In genomic region chr4:116557306-116558121, GRCm38 (mm10) we compare ENCODE assay signal across 8 mouse cellular contexts. TPM values are rescaled to one million over a fixed set of nuclear protein-coding genes. Genes with fewer than 3 reads are reported as not detected.
DNase-seq lines count a peak whose midpoint lies in the region; ATAC-seq and TF ChIP-seq lines count a peak whose summit lies in the region.

Gene Gpbp1l1, plus strand, starts transcription at chr4:116557658.

- ATAC-seq in heart, embryonic 12.5 days (ENCODE audit: insufficient number of reproducible peaks, low FRiP score): peak; percentile 97
- peak; percentile 98 for ATAC-seq in kidney, postnatal 0 days (replicated peaks; ENCODE audit: low FRiP score, low read depth)
- peak; percentile 92 for ATAC-seq in liver, embryonic 11.5 days (replicated peaks; ENCODE audit: low FRiP score)
- ATAC-seq in stomach, embryonic 14.5 days (ENCODE audit: insufficient number of reproducible peaks, insufficient read depth, low FRiP score, low read depth): peak; percentile 95

- no peaks in the 10 kb centered on the region for H3K27me3 ChIP-seq in C2C12 (ENCODE audit: control insufficient read depth, insufficient read depth, insufficient read length)
- H3K27me3 ChIP-seq in erythroblast, embryonic 14.5 days (ENCODE audit: control insufficient read depth): no peaks in the 10 kb centered on the region
- H3K27me3 ChIP-seq in heart, embryonic 12.5 days (replicated peaks): no peaks in the 10 kb centered on the region
- no peaks in the 10 kb centered on the region for H3K27me3 ChIP-seq in kidney, postnatal 0 days (ENCODE audit: insufficient read depth, low read length)
- no peaks in the 10 kb centered on the region for H3K27me3 ChIP-seq in liver, embryonic 11.5 days (replicated peaks; ENCODE audit: control insufficient read depth, insufficient read depth, low read length)
- H3K27me3 ChIP-seq in stomach, embryonic 14.5 days (ENCODE audit: control insufficient read depth, insufficient read depth, low read length): no peaks in the 10 kb centered on the region

- peak within 1 kb of the TSS; percentile 83 for H3ac ChIP-seq in C2C12 (ENCODE audit: control insufficient read depth, insufficient read length, low read depth)

- DNase-seq in brain, embryonic 14.5 days (ENCODE audit: low read depth): peak; percentile 99
- DNase-seq in kidney, postnatal 0 days (ENCODE audit: low spot score): peak; percentile 98
- peak; percentile 98 for DNase-seq in liver, embryonic 11.5 days (ENCODE audit: low spot score)
- peak; percentile 99 for DNase-seq in naive thymus-derived CD4-positive, alpha-beta T cell, adult 2 months (ENCODE audit: low read depth)

- under 1% methylated on average over 74 of the region's 78 CpGs for WGBS in heart, embryonic 12.5 days
- WGBS in kidney, postnatal 0 days: under 1% methylated on average over 77 of the region's 78 CpGs
- under 1% methylated on average over 78 of the region's 78 CpGs for WGBS in liver, embryonic 11.5 days
- WGBS in stomach, embryonic 14.5 days: under 1% methylated on average over 71 of the region's 78 CpGs

- no peak for TF ChIP-seq CTCF in C2C12 (IDR thresholded peaks at IDR 0.05; ENCODE audit: control insufficient read depth, insufficient read depth, insufficient read length)
- TF ChIP-seq CTCF in brain, embryonic 14.5 days (IDR thresholded peaks at IDR 0.05; ENCODE audit: borderline replicate concordance, extremely low read depth, insufficient read depth, insufficient read length): peak; percentile 18; the same call in 1 of the 2 replicates
- peak; percentile 62 for TF ChIP-seq CTCF in kidney, postnatal 0 days (IDR thresholded peaks at IDR 0.05; ENCODE audit: low read depth)

- peak; percentile 75 for TF ChIP-seq POLR2A in brain, embryonic 14.5 days (IDR thresholded peaks at IDR 0.05; ENCODE audit: borderline replicate concordance, extremely low read depth, insufficient read depth, insufficient read length, poor library complexity, severe bottlenecking)

- H3K79me2 ChIP-seq in C2C12 (ENCODE audit: control insufficient read depth, insufficient read depth): peaks cover 67% of the 10 kb centered on the region

- peaks cover 17% of the 10 kb centered on the region for H3K36me3 ChIP-seq in C2C12 (ENCODE audit: control insufficient read depth, insufficient read depth)
- peaks cover 31% of the 10 kb centered on the region for H3K36me3 ChIP-seq in erythroblast, embryonic 14.5 days (ENCODE audit: control insufficient read depth)
- peaks cover 25% of the 10 kb centered on the region for H3K36me3 ChIP-seq in heart, embryonic 12.5 days
- no peaks in the 10 kb centered on the region; the same call in 1 of the 2 replicates for H3K36me3 ChIP-seq in kidney, postnatal 0 days (ENCODE audit: insufficient read depth, low read length)
- peaks cover 5% of the 10 kb centered on the region; the same call in 1 of the 2 replicates for H3K36me3 ChIP-seq in liver, embryonic 11.5 days (ENCODE audit: control insufficient read depth, insufficient read depth, low read length)
- H3K36me3 ChIP-seq in stomach, embryonic 14.5 days (ENCODE audit: control insufficient read depth, insufficient read depth, low read length): peaks cover 9% of the 10 kb centered on the region

- peak within 1 kb of the TSS; percentile 87 for H3K9ac ChIP-seq in heart, embryonic 12.5 days
- H3K9ac ChIP-seq in kidney, postnatal 0 days (ENCODE audit: low read depth, low read length): peak within 1 kb of the TSS; percentile 80
- peak within 1 kb of the TSS; percentile 81 for H3K9ac ChIP-seq in liver, embryonic 11.5 days (ENCODE audit: low read depth, low read length)
- peak within 1 kb of the TSS; percentile 82 for H3K9ac ChIP-seq in stomach, embryonic 14.5 days (replicated peaks; ENCODE audit: low read depth, low read length)

- peak within 1 kb of the TSS; percentile 98 for H3K27ac ChIP-seq in heart, embryonic 12.5 days (ENCODE audit: poor library complexity, severe bottlenecking)
- peak within 1 kb of the TSS; percentile 97 for H3K27ac ChIP-seq in kidney, postnatal 0 days
- peak within 1 kb of the TSS; percentile 93 for H3K27ac ChIP-seq in liver, embryonic 11.5 days (ENCODE audit: low read depth, low read length)
- peak within 1 kb of the TSS; percentile 95 for H3K27ac ChIP-seq in stomach, embryonic 14.5 days (ENCODE audit: low read length)

- peaks cover 44% of the 10 kb centered on the region for H3K4me1 ChIP-seq in erythroblast, embryonic 14.5 days (ENCODE audit: control insufficient read depth)
- 0 out of 2 replicates have a peak, but pooled peaks cover 2% of the 10 kb centered on the region for H3K4me1 ChIP-seq in heart, embryonic 12.5 days (replicated peaks)
- no peaks in the 10 kb centered on the region for H3K4me1 ChIP-seq in kidney, postnatal 0 days (replicated peaks; ENCODE audit: insufficient read depth, low read length)
- H3K4me1 ChIP-seq in liver, embryonic 11.5 days (replicated peaks; ENCODE audit: control insufficient read depth, insufficient read depth, low read length): peaks cover 8% of the 10 kb centered on the region; the same call in 1 of the 2 replicates
- H3K4me1 ChIP-seq in stomach, embryonic 14.5 days (ENCODE audit: control insufficient read depth, insufficient read depth, low read length): peaks cover 13% of the 10 kb centered on the region; the same call in 1 of the 2 replicates

- no peaks in the 10 kb centered on the region for H3K9me3 ChIP-seq in erythroblast, embryonic 14.5 days (ENCODE audit: control insufficient read depth, low read length)
- H3K9me3 ChIP-seq in heart, embryonic 12.5 days (replicated peaks): no peaks in the 10 kb centered on the region
- no peaks in the 10 kb centered on the region for H3K9me3 ChIP-seq in kidney, postnatal 0 days (replicated peaks; ENCODE audit: low read length)
- H3K9me3 ChIP-seq in liver, embryonic 11.5 days (ENCODE audit: control insufficient read depth, low read length): no peaks in the 10 kb centered on the region
- no peaks in the 10 kb centered on the region for H3K9me3 ChIP-seq in stomach, embryonic 14.5 days (ENCODE audit: control insufficient read depth, low read depth, low read length)

- H3K79me3 ChIP-seq in C2C12 (ENCODE audit: low read depth): peaks cover 51% of the 10 kb centered on the region

- peak within 1 kb of the TSS; percentile 70 for H3K4me3 ChIP-seq in C2C12 (ENCODE audit: insufficient read depth, poor library complexity, severe bottlenecking)
- peak within 1 kb of the TSS; percentile 67 for H3K4me3 ChIP-seq in erythroblast, embryonic 14.5 days (replicated peaks)
- H3K4me3 ChIP-seq in heart, embryonic 12.5 days: peak within 1 kb of the TSS; percentile 79
- peak within 1 kb of the TSS; percentile 85 for H3K4me3 ChIP-seq in kidney, postnatal 0 days (replicated peaks; ENCODE audit: low read depth, low read length)
- peak within 1 kb of the TSS; percentile 83 for H3K4me3 ChIP-seq in liver, embryonic 11.5 days (ENCODE audit: low read depth, low read length)
- H3K4me3 ChIP-seq in stomach, embryonic 14.5 days (ENCODE audit: low read depth, low read length): peak within 1 kb of the TSS; percentile 85

- H3K4me2 ChIP-seq in heart, embryonic 12.5 days: peak within 1 kb of the TSS; percentile 80
- peak within 1 kb of the TSS; percentile 87 for H3K4me2 ChIP-seq in kidney, postnatal 0 days (ENCODE audit: low read length)
- H3K4me2 ChIP-seq in liver, embryonic 11.5 days: peak within 1 kb of the TSS; percentile 83
- H3K4me2 ChIP-seq in stomach, embryonic 14.5 days (replicated peaks; ENCODE audit: low read depth, low read length): peak within 1 kb of the TSS; percentile 86

TF ChIP-seq in C2C12, 6 proteins besides CTCF, POLR2A, EP300 and RAD21:
- no peak for TF ChIP-seq MYOG (IDR thresholded peaks at IDR 0.05; ENCODE audit: control insufficient read depth, extremely low read depth, insufficient read length)
- TF ChIP-seq MAX (IDR thresholded peaks at IDR 0.05): peak; percentile 71
TF ChIP-seq in C2C12: peak in this region for 1.

RNA-seq across cellular contexts. Expression of gene Gpbp1l1, which starts in this region (rescaled TPM):
- polyA plus RNA-seq in C2C12 (2012; fragmentation: generic; extraction: Trizol): 13.0 TPM
- polyA plus RNA-seq in brain, embryonic 14.5 days (2012; rRNA removed): 34.5 and 35.9 TPM in 2 replicates
- polyA plus RNA-seq in erythroblast, embryonic 14.5 days (2012): 0.84 and 1.0 TPM in 2 replicates
- 31.2 and 32.9 TPM in 2 replicates for polyA plus RNA-seq in heart, embryonic 12.5 days (2016; fragmentation: Nextera tagmentation; extraction: Ambion mirVana)
- polyA plus RNA-seq in kidney, postnatal 0 days (2015; fragmentation: Nextera tagmentation; extraction: Ambion mirVana): 44.8 and 46.1 TPM in 2 replicates
- polyA plus RNA-seq in liver, embryonic 11.5 days (2014; fragmentation: Nextera tagmentation; extraction: Ambion mirVana): 33.7 and 35.4 TPM in 2 replicates
- polyA plus RNA-seq in stomach, embryonic 14.5 days (2014; fragmentation: Nextera tagmentation; extraction: Ambion mirVana): 49.2 and 52.2 TPM in 2 replicates

Comparison
In these comparisons a context has a peak if more than half of its experiments do, and no peak if none do; other contexts are left out.
1. Peak in every context shown above with its lines: DNase-seq, ATAC-seq, H3K4me3 ChIP-seq and H3K27ac ChIP-seq.